Comparison of ENCODE assay signal across 9 mouse cellular contexts in the genomic region with DNA sequence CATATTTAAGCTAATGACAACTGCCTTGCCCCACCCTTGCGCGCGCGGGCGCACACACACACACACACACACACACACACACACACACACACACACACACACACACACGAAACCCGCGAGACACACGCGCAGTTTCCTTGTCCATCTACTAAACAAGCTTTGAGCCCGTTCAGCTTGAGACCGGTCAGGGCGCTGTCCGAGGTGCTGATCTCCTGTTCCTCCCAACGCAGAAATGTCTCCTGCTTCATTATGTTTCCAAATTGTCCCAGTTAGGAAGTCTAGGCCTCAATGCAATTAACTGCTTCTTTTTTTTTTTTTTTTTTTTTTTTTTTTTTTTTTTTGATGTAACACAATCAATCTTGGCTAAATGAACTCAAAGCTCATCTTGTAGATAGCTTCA. TPM values are rescaled to one million over a fixed set of nuclear protein-coding genes. Genes with fewer than 3 reads are reported as not detected.
DNase-seq lines count a peak whose midpoint lies in the region; ATAC-seq and TF ChIP-seq lines count a peak whose summit lies in the region.
"Had no signal": no experiment of that assay in that cellular context is flagged by ENCODE, and none has a peak within 500 bp of the region (broad histone marks: within the 10 kb centered on the region; RNA-seq: fewer than 3 reads in every experiment).

No protein-coding gene starts in this region.

- no peak overlapping the region for H3K9ac ChIP-seq in intestine, embryonic 15.5 days
- H3K9ac ChIP-seq in intestine, postnatal 0 days (ENCODE audit: low read depth, low read length) = no peak overlapping the region
- H3K9ac ChIP-seq in hindbrain, embryonic 14.5 days = peak overlapping the region; percentile 92
- H3K9ac ChIP-seq: limb, embryonic 12.5 days had no signal

- H3K4me3 ChIP-seq in intestine, embryonic 15.5 days (replicated peaks) = peak overlapping the region; percentile 37; the same call in 1 of the 2 replicates
- H3K4me3 ChIP-seq in intestine, postnatal 0 days (ENCODE audit: low read depth, low read length) = no peak overlapping the region
- peak overlapping the region; percentile 89 for H3K4me3 ChIP-seq in hindbrain, embryonic 14.5 days (replicated peaks; ENCODE audit: low read length)
- H3K4me3 ChIP-seq: limb, embryonic 12.5 days had no signal

- H3K9me3 ChIP-seq in intestine, embryonic 15.5 days = no peaks in the 10 kb centered on the region
- no peaks in the 10 kb centered on the region for H3K9me3 ChIP-seq in intestine, postnatal 0 days (ENCODE audit: control insufficient read depth)
- no peaks in the 10 kb centered on the region for H3K9me3 ChIP-seq in hindbrain, embryonic 14.5 days (ENCODE audit: control insufficient read depth, low read length)
- H3K9me3 ChIP-seq: limb, embryonic 12.5 days had no signal

- no peak overlapping the region for H3K27ac ChIP-seq in intestine, embryonic 15.5 days
- H3K27ac ChIP-seq in intestine, postnatal 0 days (ENCODE audit: low read depth, low read length) = no peak overlapping the region
- H3K27ac ChIP-seq in hindbrain, embryonic 14.5 days = peak overlapping the region; percentile 97
- H3K27ac ChIP-seq: limb, embryonic 12.5 days had no signal

- no peak for ATAC-seq in intestine, embryonic 15.5 days
- no peak for ATAC-seq in intestine, postnatal 0 days
- no peak for ATAC-seq in hindbrain, embryonic 14.5 days (ENCODE audit: low FRiP score)

- H3K36me3 ChIP-seq in intestine, embryonic 15.5 days = no peaks in the 10 kb centered on the region
- no peaks in the 10 kb centered on the region for H3K36me3 ChIP-seq in intestine, postnatal 0 days (ENCODE audit: control insufficient read depth, insufficient read depth)
- peaks cover 17% of the 10 kb centered on the region for H3K36me3 ChIP-seq in hindbrain, embryonic 14.5 days (replicated peaks; ENCODE audit: control insufficient read depth, insufficient read depth)
- H3K36me3 ChIP-seq: limb, embryonic 12.5 days had no signal

- peak; percentile 82 for DNase-seq in adipocyte (ENCODE audit: low spot score)
- peak; percentile 23 for DNase-seq in fibroblast of lung, adult 2 months (ENCODE audit: low read depth)
- DNase-seq in hindbrain, embryonic 14.5 days (ENCODE audit: low spot score) = peak; percentile 79
- peak; percentile 90 for DNase-seq in lung, postnatal 14 days
- peak; percentile 85 for DNase-seq in retina, embryonic 14.5 days (ENCODE audit: low spot score)
- no peak for DNase-seq in frontal cortex, postnatal 25 days (ENCODE audit: low spot score in 2 of 2)

- peaks cover 57% of the 10 kb centered on the region for H3K27me3 ChIP-seq in intestine, embryonic 15.5 days (replicated peaks)
- peaks cover 53% of the 10 kb centered on the region for H3K27me3 ChIP-seq in intestine, postnatal 0 days (replicated peaks; ENCODE audit: control insufficient read depth, insufficient read depth, low read length)
- H3K27me3 ChIP-seq in hindbrain, embryonic 14.5 days (ENCODE audit: control insufficient read depth, insufficient read depth, low read length) = peaks cover 10% of the 10 kb centered on the region

- WGBS in intestine, embryonic 15.5 days = 0% methylated on average over 15 of the region's 15 CpGs
- WGBS in intestine, postnatal 0 days = under 1% methylated on average over 15 of the region's 15 CpGs
- under 1% methylated on average over 15 of the region's 15 CpGs for WGBS in hindbrain, embryonic 14.5 days

- peaks cover 16% of the 10 kb centered on the region for H3K4me1 ChIP-seq in intestine, embryonic 15.5 days (replicated peaks)
- H3K4me1 ChIP-seq in intestine, postnatal 0 days (replicated peaks; ENCODE audit: control insufficient read depth, insufficient read depth, low read length) = no peaks in the 10 kb centered on the region; the same call in 1 of the 2 replicates
- peaks cover 14% of the 10 kb centered on the region for H3K4me1 ChIP-seq in hindbrain, embryonic 14.5 days (replicated peaks; ENCODE audit: control insufficient read depth, insufficient read depth, low read length)

- H3K4me2 ChIP-seq in intestine, embryonic 15.5 days (replicated peaks) = no peak overlapping the region
- H3K4me2 ChIP-seq in intestine, postnatal 0 days (replicated peaks; ENCODE audit: low read depth) = no peak overlapping the region
- H3K4me2 ChIP-seq in hindbrain, embryonic 14.5 days (replicated peaks) = peak overlapping the region; percentile 83
- H3K4me2 ChIP-seq: limb, embryonic 12.5 days had no signal

- TF ChIP-seq CTCF in intestine, postnatal 0 days (IDR thresholded peaks at IDR 0.05; ENCODE audit: low read depth) = no peak

RNA-seq across cellular contexts. Expression of a gene that starts 1.5 kb away (rescaled TPM):
- 48.4 and 49.1 TPM in 2 replicates for polyA plus RNA-seq in intestine, embryonic 15.5 days (2015; fragmentation: Nextera tagmentation; extraction: Ambion mirVana)
- polyA plus RNA-seq in intestine, postnatal 0 days (2015; fragmentation: Nextera tagmentation; extraction: Ambion mirVana) = 22.0 and 23.0 TPM in 2 replicates
- polyA plus RNA-seq in hindbrain, embryonic 14.5 days (2014; fragmentation: Nextera tagmentation; extraction: Ambion mirVana) = 84.9 and 93.8 TPM in 2 replicates

RNA-seq across cellular contexts. Expression of a gene that starts 2.0 kb away (rescaled TPM):
- polyA plus RNA-seq in intestine, embryonic 15.5 days (2015; fragmentation: Nextera tagmentation; extraction: Ambion mirVana) = 13.9 and 14.5 TPM in 2 replicates
- polyA plus RNA-seq in intestine, postnatal 0 days (2015; fragmentation: Nextera tagmentation; extraction: Ambion mirVana) = 4.1 and 4.7 TPM in 2 replicates
- 608 and 616 TPM in 2 replicates for polyA plus RNA-seq in hindbrain, embryonic 14.5 days (2014; fragmentation: Nextera tagmentation; extraction: Ambion mirVana)

RNA-seq across cellular contexts. Expression of a gene that starts 34.2 kb away (rescaled TPM):
- polyA plus RNA-seq in intestine, embryonic 15.5 days (2015; fragmentation: Nextera tagmentation; extraction: Ambion mirVana) = 18.9 and 19.5 TPM in 2 replicates
- polyA plus RNA-seq in intestine, postnatal 0 days (2015; fragmentation: Nextera tagmentation; extraction: Ambion mirVana) = 9.4 and 14.4 TPM in 2 replicates
- polyA plus RNA-seq in hindbrain, embryonic 14.5 days (2014; fragmentation: Nextera tagmentation; extraction: Ambion mirVana) = 34.3 and 36.7 TPM in 2 replicates

RNA-seq across cellular contexts. Expression of a gene that starts 51.1 kb away (rescaled TPM):
- polyA plus RNA-seq in intestine, embryonic 15.5 days (2015; fragmentation: Nextera tagmentation; extraction: Ambion mirVana) = 5.0 and 5.5 TPM in 2 replicates
- 3.9 TPM in 2 replicates for polyA plus RNA-seq in intestine, postnatal 0 days (2015; fragmentation: Nextera tagmentation; extraction: Ambion mirVana)
- 8.2 and 9.5 TPM in 2 replicates for polyA plus RNA-seq in hindbrain, embryonic 14.5 days (2014; fragmentation: Nextera tagmentation; extraction: Ambion mirVana)

Comparison
In these comparisons a context has a peak if more than half of its experiments do, and no peak if none do; other contexts are left out.
1. DNase-seq: peak in adipocyte (single experiment), fibroblast of lung, adult 2 months (single experiment), hindbrain, embryonic 14.5 days (single experiment), lung, postnatal 14 days (single experiment) and retina, embryonic 14.5 days (single experiment); none in frontal cortex, postnatal 25 days (0 of 2).
2. RNA of a gene that starts 2.0 kb away (polyA plus RNA-seq): 608 to 616 TPM in hindbrain, embryonic 14.5 days; 13.9 to 14.5 TPM in intestine, embryonic 15.5 days and 4.1 to 4.7 TPM in intestine, postnatal 0 days; every median in the first group is over 10 times any median in the second.